Mouse (Mus musculus) heart, postnatal 0 days (tissue): Measurements from ENCODE around the gene Sypl.

Source experiments
- CTCF ChIP-seq: IDR thresholded peaks from 2 replicates; pipeline ENCODE4 v1.5.1; 2016; ENCODE audit warnings: antibody characterized with exemption, control low read depth, low read depth
- EP300 ChIP-seq: IDR thresholded peaks from 2 replicates; pipeline ENCODE4 v1.6.1; 2016; ENCODE audit warnings: antibody characterized with exemption, low read depth

- TF ChIP-seq CTCF (peak; percentile 78), EP300 (no peak)
Observed at GRCm38 (mm10) chr12:32910092-32910491, 43.6 kb upstream of the Sypl start.
